Mouse (Mus musculus) liver, embryonic 11.5 days (tissue): ENCODE measurements at regions not wholly inside any gene's neighbourhood (a gene's known extent, or its start where the extent isn't known, plus 50 kb on each side); places are given as distances from the start of the nearest gene placed in this dataset.

Experiments
- ATAC-seq: fragments of 200-750 bp; cut with Nextera tagmentation; replicated peaks from 2 replicates; pipeline ENCODE4 v1.8.0; 2017; ENCODE audit warnings: moderate number of reproducible peaks, mild to moderate bottlenecking, moderate TSS enrichment, moderate library complexity; ENCODE audit not compliant: low FRiP score
- DNase-seq: peaks from one replicate; pipeline ENCODE4 v3.0.0-alpha.2; 2017; ENCODE audit warnings: low spot score
- H3K27ac ChIP-seq: fragments of 300-500 bp; sonication (generic); 2 replicates; pipeline ENCODE4 v1.5.1; 2014; ENCODE audit warnings: mild to moderate bottlenecking, low read depth, low read length, control low read depth
- H3K27me3 ChIP-seq: fragments of 300-500 bp; sonication (generic); replicated peaks from 2 replicates; pipeline ENCODE4 v1.6.1; 2014; ENCODE audit warnings: low read length, mixed read lengths; ENCODE audit not compliant: control insufficient read depth, insufficient read depth
- H3K36me3 ChIP-seq: fragments of 300-500 bp; sonication (generic); 2 replicates; pipeline ENCODE4 v1.6.1; 2014; ENCODE audit warnings: mild to moderate bottlenecking, low read length, moderate library complexity, mixed read lengths; ENCODE audit not compliant: control insufficient read depth, insufficient read depth
- H3K4me1 ChIP-seq: fragments of 300-500 bp; sonication (generic); replicated peaks from 2 replicates; pipeline ENCODE4 v1.6.1; 2014; ENCODE audit warnings: low read length, mixed read lengths; ENCODE audit not compliant: control insufficient read depth, insufficient read depth
- H3K4me2 ChIP-seq: fragments of 300-500 bp; sonication (generic); 2 replicates; pipeline ENCODE4 v1.6.1; 2014; ENCODE audit warnings: mild to moderate bottlenecking, control low read depth, moderate library complexity
- H3K4me3 ChIP-seq: fragments of 300-500 bp; sonication (generic); 2 replicates; pipeline ENCODE4 v1.5.1; 2014; ENCODE audit warnings: low read depth, low read length, control low read depth
- H3K9ac ChIP-seq: fragments of 300-500 bp; sonication (generic); 2 replicates; pipeline ENCODE4 v1.6.1; 2014; ENCODE audit warnings: low read depth, low read length, control low read depth
- H3K9me3 ChIP-seq: fragments of 300-500 bp; sonication (generic); 2 replicates; pipeline ENCODE4 v1.6.1; 2016; ENCODE audit warnings: low read length, inconsistent platforms, mixed read lengths; ENCODE audit not compliant: control insufficient read depth
- WGBS: fragments of 180-500 bp; shearing (Covaris S2); extraction: QIAGEN DNeasy Blood & Tissue Kit; methylation state at CpG from one replicate; pipeline ENCODE4 v1.1.7; 2014; 5-methylcytosine and 5-hydroxymethylcytosine counted together

GRCm38 (mm10) chr15:57073776-57074175 is 403.6 kb downstream of the Slc22a22 start:
- H3K4me3 ChIP-seq = no peak overlapping the region
- no peak overlapping the region for H3K27ac ChIP-seq
- WGBS = 84% methylated on average over 4 of the region's 4 CpGs
- H3K4me1 ChIP-seq = no peaks in the 10 kb centered on the region
- ATAC-seq = no peak
- H3K27me3 ChIP-seq = no peaks in the 10 kb centered on the region
- H3K4me2 ChIP-seq = no peak overlapping the region
- H3K9ac ChIP-seq = no peak overlapping the region
- H3K36me3 ChIP-seq = no peaks in the 10 kb centered on the region
- no peaks in the 10 kb centered on the region for H3K9me3 ChIP-seq
- DNase-seq = no peak

- no peak for DNase-seq
- no peaks in the 10 kb centered on the region for H3K27me3 ChIP-seq
- H3K9me3 ChIP-seq = no peaks in the 10 kb centered on the region
- ATAC-seq = no peak
- 83% methylated on average over 2 of the region's 2 CpGs for WGBS
- no peaks in the 10 kb centered on the region for H3K4me1 ChIP-seq
- H3K4me3 ChIP-seq = no peak overlapping the region
- no peaks in the 10 kb centered on the region for H3K36me3 ChIP-seq
- H3K27ac ChIP-seq = no peak overlapping the region
- no peak overlapping the region for H3K9ac ChIP-seq
- no peak overlapping the region for H3K4me2 ChIP-seq
Measured at GRCm38 (mm10) chr15:57061502-57061901, 415.9 kb downstream of the Slc22a22 start.

GRCm38 (mm10) chr15:57059550-57060195 is 417.8 kb downstream of the Slc22a22 start:
- Histone ChIP-seq H3K4me1 (no peaks in the 10 kb centered on the region), H3K4me2 (no peak overlapping the region), H3K9ac (no peak overlapping the region), H3K4me3 (no peak overlapping the region), H3K27ac (no peak overlapping the region), H3K9me3 (no peaks in the 10 kb centered on the region), H3K36me3 (no peaks in the 10 kb centered on the region), H3K27me3 (no peaks in the 10 kb centered on the region)
- ATAC-seq = no peak
- WGBS = 77% methylated on average over 1 of the region's 1 CpGs
- DNase-seq = no peak

DNA sequence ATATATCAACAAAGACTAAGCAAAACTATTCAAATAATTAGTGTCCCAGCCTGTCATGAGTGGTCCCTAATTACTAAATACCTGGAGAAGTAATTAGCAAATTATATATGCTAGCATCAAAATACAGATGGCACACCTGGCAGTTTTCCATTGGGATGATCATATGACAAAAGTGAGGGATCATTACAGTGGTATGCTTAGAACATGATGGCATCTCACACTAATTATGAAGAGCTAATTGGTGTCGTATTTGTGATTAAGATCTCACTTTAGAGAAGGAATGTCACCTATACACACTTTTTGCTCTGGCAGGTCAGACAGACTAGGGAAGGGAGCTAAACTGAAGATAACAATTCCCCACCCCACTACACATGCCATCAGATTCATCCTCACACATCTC is 425.1 kb downstream of the Slc22a22 start:
- WGBS = 78% methylated on average over 1 of the region's 1 CpGs
- Histone ChIP-seq H3K27ac (no peak overlapping the region), H3K4me1 (no peaks in the 10 kb centered on the region), H3K4me2 (no peak overlapping the region), H3K9me3 (no peaks in the 10 kb centered on the region), H3K4me3 (no peak overlapping the region), H3K9ac (no peak overlapping the region), H3K27me3 (no peaks in the 10 kb centered on the region), H3K36me3 (no peaks in the 10 kb centered on the region)
- DNase-seq = no peak
- no peak for ATAC-seq

- Histone ChIP-seq H3K36me3 (no peaks in the 10 kb centered on the region), H3K4me1 (no peaks in the 10 kb centered on the region), H3K4me3 (no peak overlapping the region), H3K9me3 (no peaks in the 10 kb centered on the region), H3K4me2 (no peak overlapping the region), H3K27ac (no peak overlapping the region), H3K27me3 (no peaks in the 10 kb centered on the region), H3K9ac (no peak overlapping the region)
- no peak for ATAC-seq
- WGBS = 64% methylated on average over 4 of the region's 4 CpGs
- no peak for DNase-seq
Measured at GRCm38 (mm10) chr15:57036806-57037566, 440.4 kb downstream of the Slc22a22 start.

DNA sequence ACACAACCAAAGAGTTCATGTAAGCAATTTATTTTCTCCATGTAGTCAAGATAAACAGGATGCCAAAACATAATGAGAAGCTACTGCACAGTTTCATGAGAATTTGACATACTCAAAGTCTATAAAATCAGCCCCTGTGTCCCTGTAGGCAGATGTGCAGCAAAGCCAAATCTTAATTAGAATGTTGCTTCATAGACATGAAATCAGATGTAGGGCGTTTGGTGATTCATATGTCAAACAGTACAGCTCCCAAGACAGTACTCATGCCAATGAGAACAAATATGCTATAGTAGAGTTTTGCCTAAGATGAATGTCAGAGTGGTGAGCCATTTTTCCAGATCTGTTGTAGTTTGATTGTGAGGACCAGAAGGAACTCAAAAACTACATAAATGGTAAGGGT is 444.4 kb downstream of the Slc22a22 start:
- H3K27ac ChIP-seq = no peak overlapping the region
- ATAC-seq = no peak
- no peak for DNase-seq
- no peaks in the 10 kb centered on the region for H3K27me3 ChIP-seq
- H3K4me3 ChIP-seq = no peak overlapping the region
- no peaks in the 10 kb centered on the region for H3K9me3 ChIP-seq
- H3K36me3 ChIP-seq = no peaks in the 10 kb centered on the region
- 68% methylated on average over 1 of the region's 1 CpGs for WGBS
- H3K9ac ChIP-seq = no peak overlapping the region
- no peaks in the 10 kb centered on the region for H3K4me1 ChIP-seq
- no peak overlapping the region for H3K4me2 ChIP-seq
